Mouse (Mus musculus) myocyte (in vitro differentiated cells): ENCODE measurements around the gene Slc8a1. TPM values are rescaled to one million over a fixed set of nuclear protein-coding genes. Genes with fewer than 3 reads are reported as not detected.

Source experiments
- H3K27me3 ChIP-seq: one replicate; pipeline ENCODE4 v1.6.1; 2011; ENCODE audit not compliant: control insufficient read depth, insufficient read depth, insufficient read length
- H3K36me3 ChIP-seq: one replicate; pipeline ENCODE4 v1.6.1; 2011; ENCODE audit not compliant: control insufficient read depth, insufficient read depth
- H3K4me2 ChIP-seq: one replicate; pipeline ENCODE4 v1.6.1; 2011; ENCODE audit warnings: low read depth, control low read depth
- H3K4me3 ChIP-seq: one replicate; pipeline ENCODE4 v1.5.1; 2011; ENCODE audit warnings: mild to moderate bottlenecking, control low read depth, moderate library complexity
- H3K79me2 ChIP-seq: one replicate; pipeline ENCODE4 v1.6.1; 2011; ENCODE audit not compliant: control insufficient read depth, insufficient read depth
- H3ac ChIP-seq: one replicate; pipeline ENCODE4 v1.6.1; 2011; ENCODE audit not compliant: control insufficient read depth, insufficient read length
- CEBPB ChIP-seq: IDR thresholded peaks from 2 replicates; pipeline ENCODE4 v1.6.1; 2011; ENCODE audit warnings: mild to moderate bottlenecking, moderate library complexity; ENCODE audit not compliant: poor library complexity, insufficient read depth, severe bottlenecking
- E2F4 ChIP-seq: IDR thresholded peaks from one replicate; pipeline ENCODE4 v1.6.1; 2011; ENCODE audit warnings: mild to moderate bottlenecking, control low read depth, moderate library complexity; ENCODE audit not compliant: insufficient read depth
- MAX ChIP-seq: IDR thresholded peaks from one replicate; pipeline ENCODE4 v1.6.1; 2011; ENCODE audit warnings: low read depth, mild to moderate bottlenecking, control low read depth
- MYOD1 ChIP-seq, 3 experiments: IDR thresholded peaks; one replicate each; pipeline ENCODE4 v1.6.1; 2011; ENCODE audit warnings: control low read depth in 2 of 3, low read depth in 2 of 3, mild to moderate bottlenecking in 2 of 3, moderate library complexity in 1 of 3; ENCODE audit not compliant: insufficient read length in 2 of 3, control insufficient read depth in 1 of 3
- MYOG ChIP-seq, 3 experiments: IDR thresholded peaks; one replicate each; pipeline ENCODE4 v1.6.1; 2011; ENCODE audit warnings: control low read depth in 2 of 3, low read depth in 2 of 3, mild to moderate bottlenecking in 2 of 3; ENCODE audit not compliant: insufficient read length in 2 of 3, control insufficient read depth in 1 of 3, insufficient read depth in 1 of 3
- POLR2A ChIP-seq: IDR thresholded peaks from one replicate; pipeline ENCODE4 v1.6.1; 2011; ENCODE audit warnings: low read depth, mild to moderate bottlenecking, control low read depth, moderate library complexity; ENCODE audit not compliant: insufficient read length
- POLR2AphosphoS2 ChIP-seq: IDR thresholded peaks from one replicate; pipeline ENCODE4 v1.6.1; 2011; ENCODE audit warnings: low read depth, control low read depth; ENCODE audit not compliant: insufficient read length
- REST ChIP-seq: IDR thresholded peaks from one replicate; pipeline ENCODE4 v1.6.1; 2011; ENCODE audit warnings: mild to moderate bottlenecking, control low read depth, moderate library complexity; ENCODE audit not compliant: insufficient read depth, insufficient read length
- SRF ChIP-seq: IDR thresholded peaks from one replicate; pipeline ENCODE4 v1.6.1; 2011; ENCODE audit warnings: low read depth; ENCODE audit not compliant: control insufficient read depth, insufficient read length
- TCF12 ChIP-seq: IDR thresholded peaks from one replicate; pipeline ENCODE4 v1.6.1; 2011; ENCODE audit warnings: mild to moderate bottlenecking, control low read depth; ENCODE audit not compliant: poor library complexity, insufficient read depth, severe bottlenecking
- TCF3 ChIP-seq: IDR thresholded peaks from one replicate; pipeline ENCODE4 v1.6.1; 2011; ENCODE audit warnings: low read depth, control low read depth; ENCODE audit not compliant: insufficient read length
- USF1 ChIP-seq: IDR thresholded peaks from one replicate; pipeline ENCODE4 v1.6.1; 2011; ENCODE audit warnings: low read depth, mild to moderate bottlenecking, control low read depth, moderate library complexity
- polyA plus RNA-seq: library from polyadenylated mRNA; unstranded; fragments of >200 nt; fragmentation: generic; extraction: Trizol; gene quantifications from one replicate; pipeline ENCODE4 v1.2.1, GENCODE M21; 2012; ENCODE audit warnings: missing spikeins

Gene Slc8a1
- polyA plus RNA-seq, 1 experiment: 3.0 TPM

GRCm38 (mm10) chr17:81606084-81606483, 132.1 kb downstream of the Slc8a1 start:
- H3K36me3 ChIP-seq: no peaks in the 10 kb centered on the region

GRCm38 (mm10) chr17:81605219-81605660, 132.9 kb downstream of the Slc8a1 start:
- H3K4me2 ChIP-seq: peak overlapping the region; percentile 2

More at GRCm38 (mm10) chr17:81606084-81606483, 132.1 kb downstream of the Slc8a1 start:
- no peak overlapping the region for H3ac ChIP-seq
- TF ChIP-seq USF1 (no peak), CEBPB (no peak), POLR2A (no peak), MYOG (IDR thresholded peaks at IDR 0.05; ENCODE audit: control insufficient read depth in 1 of 3, insufficient read depth in 1 of 3, insufficient read length in 2 of 3, low read depth in 2 of 3) (no peak), SRF (no peak), TCF3 (no peak), MYOD1 (IDR thresholded peaks at IDR 0.05; ENCODE audit: control insufficient read depth in 1 of 3, insufficient read length in 2 of 3, low read depth in 2 of 3) (no peak), MAX (no peak)
- no peak overlapping the region for H3K4me2 ChIP-seq
- H3K4me3 ChIP-seq: no peak overlapping the region
- no peaks in the 10 kb centered on the region for H3K27me3 ChIP-seq
- no peaks in the 10 kb centered on the region for H3K79me2 ChIP-seq

GRCm38 (mm10) chr17:81599072-81599471, 139.1 kb downstream of the Slc8a1 start:
- Histone ChIP-seq H3K79me2 (no peaks in the 10 kb centered on the region), H3K36me3 (no peaks in the 10 kb centered on the region), H3ac (no peak overlapping the region), H3K27me3 (no peaks in the 10 kb centered on the region), H3K4me3 (no peak overlapping the region), H3K4me2 (no peak overlapping the region)
- no peak for TF ChIP-seq MAX

More at GRCm38 (mm10) chr17:81605219-81605660, 132.9 kb downstream of the Slc8a1 start:
- Histone ChIP-seq H3K4me3 (no peak overlapping the region), H3K27me3 (no peaks in the 10 kb centered on the region), H3ac (no peak overlapping the region), H3K79me2 (no peaks in the 10 kb centered on the region), H3K36me3 (no peaks in the 10 kb centered on the region)
- TF ChIP-seq POLR2AphosphoS2: no peak
- TF ChIP-seq REST: no peak
- no peak for TF ChIP-seq CEBPB
- no peak for TF ChIP-seq MYOG (IDR thresholded peaks at IDR 0.05; ENCODE audit: control insufficient read depth in 1 of 3, insufficient read depth in 1 of 3, insufficient read length in 2 of 3, low read depth in 2 of 3)
- TF ChIP-seq POLR2A: no peak
- no peak for TF ChIP-seq E2F4

- TF ChIP-seq CEBPB (no peak), MYOG (IDR thresholded peaks at IDR 0.05; ENCODE audit: control insufficient read depth in 1 of 3, insufficient read depth in 1 of 3, insufficient read length in 2 of 3, low read depth in 2 of 3) (no peak), USF1 (no peak), POLR2A (no peak), MYOD1 (IDR thresholded peaks at IDR 0.05; ENCODE audit: control insufficient read depth in 1 of 3, insufficient read length in 2 of 3, low read depth in 2 of 3) (no peak), TCF12 (no peak), E2F4 (no peak), TCF3 (no peak), SRF (no peak), MAX (no peak), POLR2AphosphoS2 (no peak), REST (no peak)
- Histone ChIP-seq H3K36me3 (no peaks in the 10 kb centered on the region), H3K4me2 (no peak overlapping the region), H3ac (no peak overlapping the region), H3K79me2 (no peaks in the 10 kb centered on the region), H3K27me3 (no peaks in the 10 kb centered on the region), H3K4me3 (no peak overlapping the region)
Measured at GRCm38 (mm10) chr17:81589791-81590190, 148.4 kb downstream of the Slc8a1 start.

GRCm38 (mm10) chr17:81586759-81587158, 151.4 kb downstream of the Slc8a1 start:
- Histone ChIP-seq H3ac (no peak overlapping the region), H3K27me3 (no peaks in the 10 kb centered on the region), H3K4me2 (no peak overlapping the region), H3K4me3 (no peak overlapping the region), H3K79me2 (no peaks in the 10 kb centered on the region), H3K36me3 (no peaks in the 10 kb centered on the region)
- TF ChIP-seq E2F4 (no peak), USF1 (no peak), TCF12 (no peak), MAX (no peak), TCF3 (no peak), CEBPB (no peak)
